Mouse (Mus musculus): ENCODE data around the gene Ago4.
"Not testable (repeated sequence)": the region's sequence is repeated elsewhere in the genome, so short reads cannot be mapped to it uniquely, and the experiment has no call there.

Ago4 gene

DNA sequence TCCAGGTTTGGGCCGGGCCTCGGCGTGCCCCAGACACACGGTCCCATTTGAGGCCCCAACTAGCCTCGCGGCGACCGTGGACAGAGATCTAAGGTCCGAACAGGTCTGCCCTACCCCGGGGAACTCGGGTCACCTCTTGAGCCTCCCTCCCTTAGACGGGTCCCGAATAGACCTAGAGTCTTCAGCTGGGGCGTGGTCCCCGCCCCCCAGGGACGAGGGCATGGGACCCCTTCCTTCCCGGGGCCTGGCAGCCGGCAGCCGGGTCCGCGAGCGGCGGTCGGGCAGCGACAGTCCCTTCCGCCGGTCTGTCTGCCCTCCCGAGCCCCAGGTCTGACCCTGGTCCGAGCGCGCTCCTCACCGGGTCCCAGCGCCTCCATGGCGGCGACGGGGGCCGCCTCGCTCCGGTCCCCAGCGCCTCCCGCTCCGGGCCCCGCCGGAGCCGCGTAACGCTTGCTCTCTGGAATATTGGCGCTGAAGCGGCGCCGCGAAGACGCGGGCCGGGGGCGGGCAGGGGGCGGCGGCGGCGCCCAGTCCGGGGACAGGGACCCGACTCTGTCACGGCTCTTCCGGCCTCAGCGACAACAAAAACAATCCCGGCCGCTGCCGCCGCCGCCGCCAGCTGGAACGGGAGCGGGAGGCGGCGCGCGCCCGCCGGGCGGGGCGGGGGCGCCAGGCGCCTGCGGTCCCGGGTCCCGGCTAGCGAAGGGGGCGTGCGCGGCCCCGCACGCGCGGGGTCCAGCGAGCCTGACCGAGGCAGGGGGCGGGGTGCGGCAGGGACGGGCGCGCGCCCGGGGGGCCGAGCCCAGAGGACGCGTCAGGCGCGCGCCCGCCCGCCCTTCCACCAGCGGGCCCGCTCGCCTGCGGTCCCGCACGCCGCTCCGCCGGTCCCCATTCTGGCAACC is at the start of gene Ago4:
Gene Ago4, minus strand, starts transcription at position 646 of the 902 bp plus-strand sequence.
- DNase-seq (ENCODE audit: inconsistent age in 2 of 2, low spot score in 1 of 2), result peak; percentile 70 to 83

- DNase-seq (ENCODE audit: inconsistent age in 2 of 2, low spot score in 1 of 2), result no peak
These were observed 45.8 kb upstream of the Ago4 start for GRCm38 (mm10) chr4:126579077-126579476.

GRCm38 (mm10) chr4:126577920-126578319 is 44.6 kb upstream of the Ago4 start:
- DNase-seq (ENCODE audit: inconsistent age in 2 of 2, low spot score in 1 of 2), result no peak

- no peak for DNase-seq (ENCODE audit: inconsistent age in 2 of 2, low spot score in 1 of 2)
These were observed 43.0 kb upstream of the Ago4 start for GRCm38 (mm10) chr4:126576281-126576680.

GRCm38 (mm10) chr4:126569783-126570182 is 36.5 kb upstream of the Ago4 start:
- no peak for DNase-seq (ENCODE audit: inconsistent age in 2 of 2, low spot score in 1 of 2)

DNA sequence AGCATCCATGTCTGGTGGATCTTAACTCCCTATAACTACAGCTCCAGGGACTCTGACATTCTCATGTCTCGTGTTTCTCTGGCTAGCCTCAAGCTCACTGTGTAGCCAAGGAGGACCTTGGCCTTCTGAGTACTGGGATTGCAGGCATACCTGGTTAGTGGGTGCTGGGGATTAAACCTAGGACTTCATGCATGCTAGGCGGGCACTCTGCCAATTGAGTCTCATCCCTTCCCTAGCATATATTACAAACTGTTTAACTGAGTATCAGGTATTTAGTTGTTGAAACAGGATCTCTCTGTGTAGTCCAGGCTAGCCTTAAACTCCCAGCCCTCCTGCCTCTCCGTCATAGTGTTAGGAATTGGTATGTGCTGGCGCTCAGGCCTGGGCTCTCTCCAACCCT is 34.0 kb upstream of the Ago4 start:
- DNase-seq (ENCODE audit: inconsistent age in 2 of 2, low spot score in 1 of 2), result no peak

- no peak for DNase-seq (ENCODE audit: inconsistent age in 2 of 2, low spot score in 1 of 2)
These were observed 30.5 kb upstream of the Ago4 start for GRCm38 (mm10) chr4:126563798-126564197.

DNA sequence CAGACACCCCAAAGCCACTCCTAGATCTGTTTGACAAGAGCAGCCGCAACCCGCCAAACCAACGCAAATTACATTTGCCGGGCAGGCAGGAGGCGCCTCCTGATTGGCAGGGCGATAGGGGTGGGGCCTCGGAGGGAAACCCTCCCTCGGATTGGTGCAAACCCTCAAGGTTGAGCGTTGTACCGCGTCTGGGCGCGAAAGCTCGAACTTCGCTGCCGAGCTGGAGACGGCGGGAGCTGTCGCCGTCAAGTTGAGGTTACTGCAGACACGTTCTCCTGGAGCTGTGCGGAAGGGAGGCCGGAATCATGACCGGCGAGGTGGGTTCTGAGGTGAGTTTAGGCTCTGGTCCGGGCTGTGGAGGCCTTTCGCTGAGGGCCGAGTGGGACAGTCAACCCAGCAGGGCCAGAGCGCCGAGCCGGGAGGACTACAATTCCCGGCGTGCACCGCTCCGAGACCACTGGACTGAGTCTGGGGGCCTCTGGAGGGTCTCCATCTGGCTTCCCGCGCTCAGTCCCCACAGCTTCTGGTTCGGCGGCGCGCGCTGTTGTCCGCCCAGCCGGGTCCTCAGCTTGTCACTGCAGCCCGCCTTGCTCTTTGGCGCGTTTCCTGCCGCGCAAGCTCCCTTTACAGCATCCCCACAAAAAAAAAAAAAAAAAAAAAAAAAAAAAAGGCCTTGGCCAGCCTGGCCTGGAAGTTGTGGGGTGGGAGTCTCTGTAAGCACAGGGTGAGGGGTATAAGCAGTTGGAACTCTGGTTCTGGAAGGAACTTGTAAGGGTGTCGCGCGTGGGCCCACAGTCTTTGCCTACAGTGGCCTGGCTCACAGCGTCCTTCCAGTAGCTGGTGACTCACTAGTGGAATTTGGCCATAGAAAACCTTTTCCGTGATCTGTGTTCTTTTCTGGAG is 23.8 kb upstream of the Ago4 start, which contains the start of gene Clspn:
Gene Clspn, plus strand, starts transcription at position 127 of the 903 bp plus-strand sequence.
- peak; percentile 87 to 95 for DNase-seq (ENCODE audit: inconsistent age in 2 of 2, low spot score in 1 of 2)

GRCm38 (mm10) chr4:126554462-126554861 is 21.2 kb upstream of the Ago4 start:
- DNase-seq (ENCODE audit: inconsistent age in 2 of 2, low spot score in 1 of 2), result peak in 1 of 2 experiments; percentile 69

GRCm38 (mm10) chr4:126553685-126554084 is 20.4 kb upstream of the Ago4 start:
- no peak for DNase-seq (ENCODE audit: inconsistent age in 2 of 2, low spot score in 1 of 2)

DNA sequence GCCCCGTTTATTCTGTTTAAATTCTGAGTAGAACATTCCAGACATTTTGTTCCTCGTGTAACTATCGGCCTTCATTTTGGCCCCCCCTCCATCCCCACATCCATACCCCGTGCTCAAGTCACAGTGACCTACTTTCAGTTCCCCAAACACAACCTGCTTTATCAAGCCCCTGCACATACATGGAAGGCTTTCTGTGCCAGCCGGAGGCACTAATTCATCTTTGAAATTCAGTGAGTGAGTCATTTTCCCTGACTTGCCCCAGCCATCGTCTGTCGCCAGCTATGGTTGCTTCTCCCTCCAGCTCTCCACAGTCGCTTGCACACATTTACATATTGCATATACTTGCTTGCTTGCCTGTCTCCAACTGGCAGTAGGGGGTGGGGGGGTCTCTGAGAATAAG is 19.8 kb upstream of the Ago4 start:
- peak; percentile 53 to 74 for DNase-seq (ENCODE audit: inconsistent age in 2 of 2, low spot score in 1 of 2)

- peak; percentile 33 to 74 for DNase-seq (ENCODE audit: inconsistent age in 2 of 2, low spot score in 1 of 2)
These were observed 18.9 kb upstream of the Ago4 start for GRCm38 (mm10) chr4:126552136-126552535.

- no peak for DNase-seq (ENCODE audit: inconsistent age in 2 of 2, low spot score in 1 of 2)
These were observed 12.9 kb upstream of the Ago4 start for GRCm38 (mm10) chr4:126546183-126546582.

GRCm38 (mm10) chr4:126545703-126546102 is 12.4 kb upstream of the Ago4 start:
- DNase-seq (ENCODE audit: inconsistent age in 2 of 2, low spot score in 1 of 2), result no peak

GRCm38 (mm10) chr4:126545016-126545415 is 11.7 kb upstream of the Ago4 start:
- no peak for DNase-seq (ENCODE audit: inconsistent age in 2 of 2, low spot score in 1 of 2)

DNA sequence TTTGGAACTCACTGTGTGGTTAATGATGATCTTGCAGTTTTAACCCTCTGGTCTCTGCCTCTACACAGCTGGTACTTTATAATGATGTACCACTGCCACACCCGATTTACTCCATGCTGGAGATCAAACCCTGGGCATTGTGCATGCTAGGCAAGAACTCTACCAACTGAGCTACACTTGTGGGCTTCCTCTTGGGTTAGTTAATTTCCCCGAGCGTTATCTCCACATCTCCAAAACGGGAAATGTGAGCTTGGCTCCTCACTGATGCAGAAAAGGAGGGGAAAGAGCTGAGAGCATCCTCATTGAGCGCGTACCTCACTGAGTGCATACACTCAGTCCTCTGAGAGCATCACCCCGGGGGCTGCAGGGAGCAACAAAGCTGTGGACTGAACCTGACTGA is 9.6 kb upstream of the Ago4 start:
- no peak for DNase-seq (ENCODE audit: inconsistent age in 2 of 2, low spot score in 1 of 2)

GRCm38 (mm10) chr4:126540487-126541071 is 7.3 kb upstream of the Ago4 start:
- DNase-seq (ENCODE audit: inconsistent age in 2 of 2, low spot score in 1 of 2), result no peak

GRCm38 (mm10) chr4:126536865-126537264 is 3.6 kb upstream of the Ago4 start:
- DNase-seq (ENCODE audit: inconsistent age in 2 of 2, low spot score in 1 of 2), result peak in 1 of 2 experiments; percentile 25

GRCm38 (mm10) chr4:126535631-126536030 is 2.4 kb upstream of the Ago4 start:
- DNase-seq (ENCODE audit: inconsistent age in 2 of 2, low spot score in 1 of 2), result not testable (repeated sequence)

- DNase-seq (ENCODE audit: inconsistent age in 2 of 2, low spot score in 1 of 2), result no peak
These were observed 428 bp upstream of the Ago4 start for GRCm38 (mm10) chr4:126533729-126534070.

- no peak for DNase-seq (ENCODE audit: inconsistent age in 2 of 2, low spot score in 1 of 2)
These were observed 980 bp downstream of the Ago4 start for GRCm38 (mm10) chr4:126532292-126532691.
